Mouse (Mus musculus) olfactory bulb, adult 2 months (tissue): Measurements from ENCODE around the gene Ly9.

Source experiments
- CTCF ChIP-seq: fragments of 200-500 bp; IDR thresholded peaks from 2 replicates; pipeline ENCODE4 v1.5.1; 2012; ENCODE audit warnings: low read depth, mild to moderate bottlenecking, low read length, moderate library complexity; ENCODE audit not compliant: insufficient read depth
- POLR2A ChIP-seq: fragments of 200-500 bp; IDR thresholded peaks from 2 replicates; pipeline ENCODE4 v1.6.1; 2012; ENCODE audit warnings: mild to moderate bottlenecking, low read depth, low read length, moderate library complexity; ENCODE audit not compliant: insufficient read depth

GRCm38 (mm10) chr1:171646429-171646940, 39.3 kb upstream of the Ly9 start:
- TF ChIP-seq POLR2A (no peak), CTCF (no peak)
